Mouse (Mus musculus): ENCODE results near the gene Tymp.

The Tymp gene

GRCm38 (mm10) chr15:89374340-89374739 is 2.5 kb downstream of the Tymp start:
- no peak for DNase-seq (ENCODE audit: low spot score in 2 of 2)

GRCm38 (mm10) chr15:89373762-89374248 is 3.0 kb downstream of the Tymp start, which contains the start of gene Sco2:
Gene Sco2, minus strand, starts transcription at chr15:89373846.
- DNase-seq (ENCODE audit: low spot score in 2 of 2): peak; percentile 89 to 92

DNA sequence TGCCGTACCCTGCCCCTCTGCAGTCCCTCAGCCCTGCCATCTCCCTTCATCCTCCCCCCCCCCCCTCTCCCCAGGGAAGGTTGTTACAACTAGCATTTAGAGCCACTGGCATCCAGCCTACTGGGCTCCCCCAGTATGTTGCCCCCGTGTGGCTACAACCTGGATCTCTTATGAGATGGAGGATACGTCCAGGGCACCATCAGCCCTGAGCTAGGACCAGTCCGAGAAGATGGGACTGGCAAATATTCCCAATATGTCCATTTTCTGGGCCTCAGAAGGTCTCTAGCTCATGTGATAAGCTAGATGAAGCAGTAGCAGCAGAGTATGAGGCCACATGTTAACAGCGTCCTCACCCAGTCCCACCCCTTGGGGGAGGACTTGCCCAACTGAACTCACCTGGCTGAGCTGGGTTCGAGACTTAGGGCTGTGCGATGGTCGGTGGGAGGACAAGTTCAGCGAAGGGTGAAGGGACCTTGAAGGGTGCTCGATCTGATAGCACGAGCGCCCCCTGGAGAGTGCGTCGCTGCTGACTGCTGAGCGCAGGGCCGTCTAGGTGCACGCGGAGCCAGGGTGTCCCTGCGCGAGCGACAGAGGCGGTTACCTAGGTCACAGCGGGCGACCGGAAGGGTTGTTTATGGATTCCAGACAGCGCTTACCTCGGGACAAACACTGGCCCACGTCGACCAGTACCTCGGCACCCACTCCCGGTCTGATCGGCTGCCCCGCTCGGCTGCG is 3.6 kb downstream of the Tymp start:
- DNase-seq (ENCODE audit: low spot score in 2 of 2): peak; percentile 82 to 86

GRCm38 (mm10) chr15:89372536-89372935 is 4.3 kb downstream of the Tymp start:
- no peak for DNase-seq (ENCODE audit: low spot score in 2 of 2)

DNA sequence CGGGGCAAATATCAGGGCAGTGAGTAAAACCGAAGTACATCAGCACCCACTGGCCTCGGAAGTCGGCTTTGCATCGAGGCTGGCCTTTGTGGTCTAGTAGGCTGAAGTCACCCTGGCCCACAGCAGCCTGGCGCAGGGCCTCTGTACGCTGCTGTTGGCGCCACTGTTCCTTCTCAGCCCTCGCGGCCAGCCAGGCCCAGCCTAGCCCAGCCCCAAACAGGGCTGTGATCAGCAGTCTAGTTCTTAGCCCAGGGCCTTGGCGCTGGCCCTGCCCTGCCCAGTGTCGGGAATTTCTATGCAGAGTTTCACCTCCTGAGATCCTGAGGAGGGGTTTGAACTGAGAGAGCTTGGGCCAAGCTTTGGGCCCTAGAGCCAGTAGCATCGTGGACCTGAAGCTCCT is 4.8 kb downstream of the Tymp start:
- no peak for DNase-seq (ENCODE audit: low spot score in 2 of 2)

- DNase-seq (ENCODE audit: low spot score in 2 of 2): no peak
Measured at GRCm38 (mm10) chr15:89365141-89365551, 11.7 kb downstream of the Tymp start.

DNA sequence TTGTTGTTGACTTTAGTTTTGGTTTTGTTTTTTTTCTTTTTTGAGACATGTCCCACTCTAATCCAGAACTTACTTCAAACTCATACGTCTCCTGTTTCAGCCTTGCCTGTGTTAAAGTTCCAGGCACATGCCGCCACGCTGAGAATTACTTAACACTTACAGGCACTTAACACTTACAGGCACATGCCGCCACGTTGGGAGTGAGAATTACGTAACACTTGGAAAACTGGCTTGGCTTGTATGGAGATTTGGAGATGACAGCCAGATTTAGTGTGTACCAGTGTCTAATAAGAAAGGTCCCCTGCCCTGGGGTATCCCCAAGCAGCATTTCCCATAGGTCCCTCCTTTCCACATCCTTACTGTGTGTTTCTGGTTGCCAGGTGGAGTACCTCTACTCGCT is 13.8 kb downstream of the Tymp start:
- DNase-seq (ENCODE audit: low spot score in 2 of 2): no peak

DNA sequence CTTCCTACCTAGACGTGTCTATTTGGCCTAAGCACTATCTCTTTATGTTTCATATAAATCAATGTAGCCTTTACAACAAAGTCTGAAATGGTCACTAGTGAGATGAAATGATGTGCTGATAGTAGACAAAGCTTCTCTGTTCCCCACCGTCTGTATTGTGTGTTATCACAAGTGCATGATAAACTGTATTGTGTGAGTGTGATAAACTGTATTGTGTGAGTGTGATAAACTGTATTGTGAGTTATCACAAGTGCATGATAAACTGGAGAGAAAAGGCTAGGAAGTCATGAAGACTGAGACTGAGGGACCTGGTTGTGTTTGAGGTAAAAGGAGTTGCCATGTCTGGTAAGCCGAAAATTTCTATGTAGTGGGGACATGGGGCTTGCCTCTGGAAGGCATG is 18.1 kb downstream of the Tymp start:
- DNase-seq (ENCODE audit: low spot score in 2 of 2): no peak

DNA sequence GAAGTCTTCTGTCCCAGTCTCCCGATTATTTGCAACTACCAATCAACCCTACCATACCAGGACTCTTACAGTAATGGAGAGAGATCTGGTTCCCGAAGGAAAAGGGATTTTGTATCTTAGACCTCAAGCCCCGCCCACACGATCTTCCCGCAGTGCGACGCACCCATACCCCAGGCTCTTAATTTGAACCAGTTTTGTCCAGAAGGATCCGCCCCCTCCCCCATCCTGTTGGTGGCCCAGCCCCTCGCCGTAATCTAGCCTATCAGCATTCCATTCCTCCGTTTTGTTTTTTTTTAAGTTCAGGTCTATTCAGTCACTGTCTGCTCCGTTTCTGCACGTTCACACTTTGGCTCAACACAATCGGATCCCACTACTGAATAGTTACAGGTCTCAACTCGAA is 20.5 kb downstream of the Tymp start:
- DNase-seq (ENCODE audit: low spot score in 2 of 2): no peak

DNA sequence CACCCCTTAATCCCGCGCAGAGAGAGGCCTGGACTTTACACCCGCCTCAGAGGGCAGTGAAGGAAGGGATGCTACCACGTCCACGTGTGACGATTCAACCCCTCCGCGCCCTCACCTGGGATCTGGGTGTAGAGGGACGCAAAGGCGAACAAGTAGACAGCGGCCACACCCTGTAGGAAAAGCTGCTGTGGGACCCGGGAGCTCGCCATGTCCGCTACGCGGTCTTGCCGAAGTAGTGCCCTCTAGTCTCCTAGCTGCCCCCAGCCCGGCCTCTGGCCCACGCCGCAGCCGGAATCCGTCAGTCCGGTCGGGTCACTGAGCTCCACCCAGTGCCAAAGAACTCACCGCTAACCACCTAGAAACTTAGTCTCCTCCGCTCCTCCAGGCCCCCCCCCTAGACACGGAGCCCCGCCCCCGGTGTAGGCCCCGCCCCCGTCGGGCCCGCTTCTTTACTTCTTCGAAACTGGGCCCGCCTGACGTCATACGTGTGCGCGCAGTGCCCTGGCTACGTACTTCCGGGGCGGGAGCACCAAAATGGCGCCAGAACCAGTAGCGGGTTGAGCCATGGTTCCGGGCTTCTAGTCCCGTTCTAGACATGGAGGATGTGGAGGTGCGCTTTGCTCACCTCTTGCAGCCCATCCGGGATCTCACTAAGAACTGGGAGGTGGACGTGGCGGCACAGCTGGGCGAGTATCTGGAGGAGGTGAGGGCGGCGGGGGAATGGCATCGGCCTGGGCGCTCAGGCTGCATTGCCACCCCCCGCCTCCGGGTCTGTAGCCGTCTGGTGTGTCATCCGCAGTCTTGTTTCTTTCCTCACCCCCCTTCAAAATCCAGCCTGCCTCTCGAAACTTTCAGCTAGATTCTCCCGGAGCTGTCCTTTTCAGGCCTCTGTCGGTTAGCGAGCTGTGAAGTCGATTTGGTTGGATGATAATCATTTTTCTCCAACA is 21.3 kb downstream of the Tymp start, which contains the start of the genes Lmf2 and Ncaph2:
TSS of gene Lmf2 (minus strand) at position 419 of the 947 bp plus-strand sequence.
TSS of gene Ncaph2 (plus strand) at position 479 of the 947 bp plus-strand sequence.
- peak; percentile 94 to 95 for DNase-seq (ENCODE audit: low spot score in 2 of 2)

- no peak for DNase-seq (ENCODE audit: low spot score in 2 of 2)
Measured at GRCm38 (mm10) chr15:89354455-89354854, 22.4 kb downstream of the Tymp start.

DNA sequence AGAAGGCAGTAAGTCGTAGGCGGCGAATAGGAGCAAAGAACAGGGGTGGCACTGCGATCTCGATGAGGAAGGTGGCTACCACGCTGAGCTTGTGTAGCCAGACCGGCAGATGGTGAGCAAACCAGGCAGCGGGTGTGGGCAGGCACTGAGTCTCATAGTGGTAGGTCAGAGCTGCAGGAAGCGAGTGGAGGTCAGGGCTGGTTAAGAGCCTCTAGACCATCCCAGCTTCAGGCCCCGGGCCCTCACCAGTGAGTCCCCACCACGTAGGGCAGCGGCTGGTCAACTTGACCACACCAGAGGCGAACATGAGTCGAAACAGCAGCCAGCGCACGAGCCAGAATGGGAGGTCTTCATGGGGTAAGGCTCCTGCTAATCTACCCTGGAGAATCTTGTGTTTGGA is 23.0 kb downstream of the Tymp start:
- no peak for DNase-seq (ENCODE audit: low spot score in 2 of 2)

- DNase-seq (ENCODE audit: low spot score in 2 of 2): no peak
Measured at GRCm38 (mm10) chr15:89352795-89353194, 24.0 kb downstream of the Tymp start.

- DNase-seq (ENCODE audit: low spot score in 2 of 2): no peak
Measured at GRCm38 (mm10) chr15:89352054-89352453, 24.8 kb downstream of the Tymp start.

DNA sequence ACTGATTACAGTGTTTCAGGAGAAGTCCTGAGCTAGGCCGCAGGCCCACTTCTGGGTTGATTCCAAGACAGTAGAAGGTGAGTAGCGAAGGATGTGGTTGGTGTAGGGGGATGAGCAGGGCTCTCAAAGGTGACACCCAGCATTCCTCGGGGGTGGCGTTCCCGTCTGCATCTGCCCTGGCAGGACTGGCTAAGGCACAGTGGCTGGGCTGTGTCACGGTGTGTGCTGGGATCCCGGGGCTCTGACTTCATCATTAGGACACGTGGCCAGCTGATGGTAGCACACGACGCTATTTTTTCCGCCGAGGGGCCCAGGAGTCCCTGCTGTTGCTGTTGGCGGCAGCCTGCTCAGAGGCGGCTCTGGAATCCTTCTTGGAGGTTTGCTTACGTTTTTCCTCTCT is 25.5 kb downstream of the Tymp start:
- no peak for DNase-seq (ENCODE audit: low spot score in 2 of 2)

DNA sequence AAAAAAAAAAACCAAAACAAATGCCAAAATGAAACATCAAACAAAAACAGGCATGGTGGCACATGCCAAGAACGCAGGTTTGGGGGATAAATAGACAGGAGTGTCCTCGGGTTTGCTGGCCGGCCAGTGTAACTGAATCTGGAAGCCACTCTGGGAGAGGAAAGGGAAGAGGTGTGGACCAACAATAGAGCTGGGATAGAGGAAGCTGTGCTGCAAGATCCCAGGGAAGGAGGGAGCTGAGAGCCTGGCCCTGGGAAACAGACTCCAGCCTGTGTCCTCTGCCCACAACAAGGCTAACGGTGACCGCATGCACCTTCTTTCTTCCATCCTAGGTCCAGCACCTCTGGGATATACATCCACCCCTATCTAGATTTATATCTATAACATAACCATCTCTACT is 26.4 kb downstream of the Tymp start:
- DNase-seq (ENCODE audit: low spot score in 2 of 2): peak in 1 of 2 experiments; percentile 58

GRCm38 (mm10) chr15:89343325-89343724 is 33.5 kb downstream of the Tymp start:
- no peak for DNase-seq (ENCODE audit: low spot score in 2 of 2)

GRCm38 (mm10) chr15:89341678-89342077 is 35.2 kb downstream of the Tymp start:
- DNase-seq (ENCODE audit: low spot score in 2 of 2): no peak

DNA sequence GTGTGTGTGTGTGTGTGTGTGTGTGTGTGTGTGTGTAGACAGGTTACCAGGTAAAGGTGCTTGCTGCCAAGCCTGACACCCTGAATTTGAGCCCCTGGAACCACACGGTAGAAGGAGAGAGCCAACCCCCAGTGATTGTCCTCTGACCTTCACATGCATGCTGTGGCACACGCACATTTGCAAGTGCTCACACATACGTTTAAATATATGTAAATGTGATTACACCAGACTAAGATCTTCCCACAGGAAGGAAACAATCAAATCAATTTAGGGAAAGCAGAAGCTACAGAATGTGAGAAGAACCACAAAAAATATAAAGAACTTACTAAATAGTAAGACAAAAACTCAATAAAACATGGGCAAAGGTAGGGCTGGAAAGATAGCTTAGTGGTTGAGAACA is 36.7 kb downstream of the Tymp start:
- DNase-seq (ENCODE audit: low spot score in 2 of 2): no peak

GRCm38 (mm10) chr15:89339696-89340095 is 37.1 kb downstream of the Tymp start:
- DNase-seq (ENCODE audit: low spot score in 2 of 2): no peak

DNA sequence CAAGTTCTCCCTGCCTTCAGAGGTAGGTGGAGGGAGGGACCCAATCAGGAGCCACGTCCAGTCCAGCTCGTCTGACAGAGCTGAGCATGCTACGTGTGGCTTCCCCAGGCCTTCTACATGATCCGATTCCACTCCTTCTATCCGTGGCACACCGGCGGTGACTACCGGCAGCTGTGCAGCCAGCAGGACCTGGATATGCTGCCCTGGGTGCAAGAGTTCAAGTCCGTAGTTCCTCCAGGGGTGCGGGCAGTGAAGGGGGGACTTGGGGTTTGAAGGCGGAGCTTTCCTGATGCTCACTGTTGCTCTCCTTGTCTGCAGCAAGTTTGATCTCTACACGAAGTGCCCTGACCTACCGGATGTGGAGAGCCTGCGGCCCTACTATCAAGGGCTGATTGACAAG is 40.4 kb downstream of the Tymp start:
- no peak for DNase-seq (ENCODE audit: low spot score in 2 of 2)

DNA sequence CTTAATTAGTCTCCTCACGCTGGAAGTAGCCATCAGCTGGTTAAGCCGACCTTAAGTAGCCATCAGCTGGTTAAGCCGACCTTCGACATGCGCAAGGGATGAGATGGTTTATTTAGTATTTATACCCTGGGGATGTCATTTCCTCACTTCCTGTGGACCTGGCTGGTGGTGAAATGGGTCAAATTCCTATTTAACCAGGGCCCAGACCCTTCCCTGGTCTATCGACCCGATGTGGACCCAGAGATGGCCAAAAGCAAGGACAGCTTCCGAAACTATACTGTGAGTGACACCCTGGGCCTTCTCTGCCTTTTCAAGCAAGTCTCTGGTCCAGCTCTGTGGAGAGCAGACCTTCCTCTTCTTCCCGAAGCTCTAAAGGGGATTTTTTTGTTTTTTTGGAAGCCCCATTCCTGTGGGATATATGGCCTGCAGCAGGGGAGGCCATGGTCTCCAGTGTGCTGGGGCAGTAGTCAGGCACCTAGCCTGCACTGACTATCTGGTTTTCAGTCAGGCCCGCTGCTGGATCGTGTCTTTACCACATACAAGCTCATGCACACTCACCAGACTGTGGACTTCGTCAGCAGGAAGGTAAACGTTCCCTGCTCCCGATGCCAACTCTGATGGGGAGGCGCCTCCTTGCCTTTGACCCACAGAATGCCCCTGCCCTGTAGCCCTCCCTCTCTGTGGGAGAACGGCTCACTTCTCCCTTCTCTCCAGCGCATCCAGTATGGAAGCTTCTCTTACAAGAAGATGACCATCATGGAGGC is 41.9 kb downstream of the Tymp start:
- no peak for DNase-seq (ENCODE audit: low spot score in 2 of 2)

Measured in heart, adult 9 months (tissue).